Mouse (Mus musculus) embryonic facial prominence, embryonic 14.5 days (tissue): ENCODE measurements around the gene S100a4. TPM values are rescaled to one million over a fixed set of nuclear protein-coding genes. Genes with fewer than 3 reads are reported as not detected.

Source experiments
- ATAC-seq: fragments of 200-750 bp; cut with Nextera tagmentation; 2 replicates; pipeline ENCODE4 v1.8.0; 2017; ENCODE audit warnings: low read depth, moderate number of reproducible peaks, moderate TSS enrichment
- DNase-seq: peaks from one replicate; pipeline ENCODE4 v3.0.0-alpha.2; 2015; ENCODE audit warnings: low spot score
- H3K27ac ChIP-seq: fragments of 300-500 bp; sonication (generic); replicated peaks from 2 replicates; pipeline ENCODE4 v1.5.1; 2014; ENCODE audit warnings: low read depth, mild to moderate bottlenecking, low read length, moderate library complexity
- H3K27me3 ChIP-seq: fragments of 300-500 bp; sonication (generic); replicated peaks from 2 replicates; pipeline ENCODE4 v1.6.1; 2014; ENCODE audit warnings: low read length; ENCODE audit not compliant: control insufficient read depth, insufficient read depth
- H3K36me3 ChIP-seq: fragments of 300-500 bp; sonication (generic); 2 replicates; pipeline ENCODE4 v1.6.1; 2014; ENCODE audit warnings: low read length, mixed read lengths; ENCODE audit not compliant: control insufficient read depth, insufficient read depth
- H3K4me1 ChIP-seq: fragments of 300-500 bp; sonication (generic); 2 replicates; pipeline ENCODE4 v1.6.1; 2014; ENCODE audit warnings: antibody characterized with exemption, low read length; ENCODE audit not compliant: control insufficient read depth, insufficient read depth
- H3K4me2 ChIP-seq: fragments of 300-500 bp; sonication (generic); 2 replicates; pipeline ENCODE4 v1.6.1; 2014; ENCODE audit warnings: low read depth, mild to moderate bottlenecking, low read length, moderate library complexity, mixed read lengths
- H3K4me3 ChIP-seq: fragments of 300-500 bp; sonication (generic); 2 replicates; pipeline ENCODE4 v1.5.1; 2014; ENCODE audit warnings: low read depth, mild to moderate bottlenecking, low read length
- H3K9ac ChIP-seq: fragments of 300-500 bp; sonication (generic); 2 replicates; pipeline ENCODE4 v1.6.1; 2014; ENCODE audit warnings: low read depth, mild to moderate bottlenecking, low read length, moderate library complexity, mixed read lengths
- H3K9me3 ChIP-seq: fragments of 300-500 bp; sonication (generic); 2 replicates; pipeline ENCODE4 v1.6.1; 2016; ENCODE audit warnings: low read length; ENCODE audit not compliant: control insufficient read depth
- WGBS: fragments of 180-500 bp; shearing (Covaris S2); extraction: QIAGEN DNeasy Blood & Tissue Kit; methylation state at CpG from one replicate; pipeline ENCODE4 v1.1.7; 2014; 5-methylcytosine and 5-hydroxymethylcytosine counted together
- polyA plus RNA-seq: library from polyadenylated mRNA; unstranded; fragments of >200 nt; fragmentation: Nextera tagmentation; extraction: Ambion mirVana; gene quantifications from 2 replicates; pipeline ENCODE4 v1.2.1, GENCODE M21; 2014

Gene S100a4
- polyA plus RNA-seq, 1 experiment from 2014 or later = 22.9 TPM

GRCm38 (mm10) chr3:90612061-90612460 is 8.5 kb downstream of the S100a4 start:
- Histone ChIP-seq H3K4me2 (no peak overlapping the region), H3K27ac (no peak overlapping the region), H3K27me3 (no peaks in the 10 kb centered on the region), H3K36me3 (no peaks in the 10 kb centered on the region), H3K9me3 (no peaks in the 10 kb centered on the region), H3K4me3 (no peak overlapping the region), H3K4me1 (peaks cover 20% of the 10 kb centered on the region), H3K9ac (no peak overlapping the region)
- ATAC-seq (no peak), DNase-seq (no peak)
- 59% methylated on average over 4 of the region's 4 CpGs for WGBS

- Histone ChIP-seq H3K27me3 (no peaks in the 10 kb centered on the region), H3K9ac (peak within 1 kb of the TSS; percentile 57), H3K4me1 (peaks cover 20% of the 10 kb centered on the region), H3K36me3 (no peaks in the 10 kb centered on the region), H3K9me3 (0 out of 2 replicates have a peak, but pooled peaks cover 3% of the 10 kb centered on the region), H3K27ac (no peak within 1 kb of the TSS), H3K4me2 (peak within 1 kb of the TSS; percentile 75), H3K4me3 (peak within 1 kb of the TSS; percentile 43)
- ATAC-seq = peak; percentile 81
- peak; percentile 84 for DNase-seq
- 1% methylated on average over 23 of the region's 23 CpGs for WGBS
These were observed 9.2 kb downstream of the S100a4 start, which contains the start of gene S100a6 for GRCm38 (mm10) chr3:90612728-90613291. S100a6 (plus strand) TSS chr3:90612882.

GRCm38 (mm10) chr3:90613461-90614147 is 10.0 kb downstream of the S100a4 start:
- peak overlapping the region; percentile 57 for H3K9ac ChIP-seq

GRCm38 (mm10) chr3:90614148-90614530 is 10.6 kb downstream of the S100a4 start:
- 85% methylated on average over 6 of the region's 6 CpGs for WGBS
- Histone ChIP-seq H3K36me3 (no peaks in the 10 kb centered on the region), H3K27me3 (no peaks in the 10 kb centered on the region), H3K9me3 (0 out of 2 replicates have a peak, but pooled peaks cover 3% of the 10 kb centered on the region), H3K4me1 (peaks cover 20% of the 10 kb centered on the region), H3K9ac (no peak overlapping the region), H3K4me2 (peak overlapping the region; percentile 75), H3K27ac (no peak overlapping the region), H3K4me3 (no peak overlapping the region)
- no peak for DNase-seq
- ATAC-seq = no peak

More at GRCm38 (mm10) chr3:90613461-90614147, 10.0 kb downstream of the S100a4 start:
- no peaks in the 10 kb centered on the region for H3K36me3 ChIP-seq
- H3K4me3 ChIP-seq = peak overlapping the region; percentile 43
- H3K4me1 ChIP-seq = peaks cover 20% of the 10 kb centered on the region
- DNase-seq (no peak), ATAC-seq (no peak)
- H3K9me3 ChIP-seq = 0 out of 2 replicates have a peak, but pooled peaks cover 3% of the 10 kb centered on the region
- H3K4me2 ChIP-seq = peak overlapping the region; percentile 75
- H3K27ac ChIP-seq = no peak overlapping the region
- 47% methylated on average over 7 of the region's 7 CpGs for WGBS
- no peaks in the 10 kb centered on the region for H3K27me3 ChIP-seq

- no peak overlapping the region for H3K27ac ChIP-seq
- H3K9me3 ChIP-seq = 0 out of 2 replicates have a peak, but pooled peaks cover 3% of the 10 kb centered on the region
- DNase-seq (no peak), ATAC-seq (peak; percentile 5; the same call in 1 of the 2 replicates)
- no peaks in the 10 kb centered on the region for H3K27me3 ChIP-seq
- no peak overlapping the region for H3K9ac ChIP-seq
- H3K4me3 ChIP-seq = no peak overlapping the region
- 86% methylated on average over 11 of the region's 11 CpGs for WGBS
- no peaks in the 10 kb centered on the region for H3K36me3 ChIP-seq
- H3K4me1 ChIP-seq = peaks cover 20% of the 10 kb centered on the region
- H3K4me2 ChIP-seq = peak overlapping the region; percentile 75
These were observed 11.2 kb downstream of the S100a4 start for GRCm38 (mm10) chr3:90614611-90615251.

- H3K27ac ChIP-seq = no peak overlapping the region
- no peak overlapping the region for H3K4me3 ChIP-seq
- H3K4me2 ChIP-seq = peak overlapping the region; percentile 25
- 10% methylated on average over 7 of the region's 7 CpGs for WGBS
- H3K9ac ChIP-seq = no peak overlapping the region
- H3K9me3 ChIP-seq = 0 out of 2 replicates have a peak, but pooled peaks cover 3% of the 10 kb centered on the region
- no peaks in the 10 kb centered on the region for H3K27me3 ChIP-seq
- DNase-seq (peak; percentile 88), ATAC-seq (peak; percentile 84)
- H3K4me1 ChIP-seq = peaks cover 20% of the 10 kb centered on the region
- no peaks in the 10 kb centered on the region for H3K36me3 ChIP-seq
These were observed 11.8 kb downstream of the S100a4 start for GRCm38 (mm10) chr3:90615415-90615814.

- H3K4me2 ChIP-seq = peak overlapping the region; percentile 25; the same call in 1 of the 2 replicates
- no peak for ATAC-seq
- 80% methylated on average over 1 of the region's 1 CpGs for WGBS
These were observed 12.3 kb downstream of the S100a4 start for GRCm38 (mm10) chr3:90615911-90616310.

GRCm38 (mm10) chr3:90617586-90617985 is 14.0 kb downstream of the S100a4 start:
- Histone ChIP-seq H3K4me2 (no peak overlapping the region), H3K36me3 (no peaks in the 10 kb centered on the region), H3K9ac (no peak overlapping the region), H3K27ac (no peak overlapping the region), H3K9me3 (0 out of 2 replicates have a peak, but pooled peaks cover 3% of the 10 kb centered on the region), H3K4me1 (peaks cover 20% of the 10 kb centered on the region), H3K4me3 (no peak overlapping the region), H3K27me3 (no peaks in the 10 kb centered on the region)
- WGBS = 16% methylated on average over 1 of the region's 1 CpGs
- ATAC-seq (no peak), DNase-seq (no peak)

More at GRCm38 (mm10) chr3:90615911-90616310, 12.3 kb downstream of the S100a4 start:
- no peak overlapping the region for H3K4me3 ChIP-seq
- H3K36me3 ChIP-seq = no peaks in the 10 kb centered on the region
- no peaks in the 10 kb centered on the region for H3K27me3 ChIP-seq
- no peak overlapping the region for H3K9ac ChIP-seq
- no peak for DNase-seq
- no peak overlapping the region for H3K27ac ChIP-seq
- H3K4me1 ChIP-seq = peaks cover 20% of the 10 kb centered on the region
- 0 out of 2 replicates have a peak, but pooled peaks cover 3% of the 10 kb centered on the region for H3K9me3 ChIP-seq
